In genomic region chr15:21393080-21393479, GRCm38 (mm10) we compare ENCODE assay signal across 24 mouse cellular contexts.
DNase-seq lines count a peak whose midpoint lies in the region; ATAC-seq lines count a peak whose summit lies in the region.
"Had no signal": no experiment of that assay in that cellular context is flagged by ENCODE, and none has a peak within 500 bp of the region (broad histone marks: within the 10 kb centered on the region; RNA-seq: fewer than 3 reads in every experiment).

No protein-coding gene starts in this region.

- no peak overlapping the region for H3K4me2 ChIP-seq in embryonic facial prominence, embryonic 14.5 days (ENCODE audit: low read depth, low read length)
- H3K4me2 ChIP-seq in hindbrain, embryonic 11.5 days (replicated peaks; ENCODE audit: low read depth, low read length): no peak overlapping the region
- H3K4me2 ChIP-seq in hindbrain, embryonic 14.5 days (replicated peaks): no peak overlapping the region
- H3K4me2 ChIP-seq: embryonic facial prominence, embryonic 13.5 days; forebrain, embryonic 12.5 days had no signal

- no peak overlapping the region for H3K4me3 ChIP-seq in embryonic facial prominence, embryonic 14.5 days (ENCODE audit: low read depth, low read length)
- H3K4me3 ChIP-seq in embryonic facial prominence, embryonic 10.5 days: no peak overlapping the region
- no peak overlapping the region for H3K4me3 ChIP-seq in hindbrain, embryonic 11.5 days (ENCODE audit: low read depth, low read length)
- H3K4me3 ChIP-seq in hindbrain, embryonic 14.5 days (replicated peaks; ENCODE audit: low read length): no peak overlapping the region
- H3K4me3 ChIP-seq: embryonic facial prominence, embryonic 13.5 days; forebrain, embryonic 12.5 days had no signal

- H3K36me3 ChIP-seq in embryonic facial prominence, embryonic 14.5 days (ENCODE audit: control insufficient read depth, insufficient read depth, low read length): no peaks in the 10 kb centered on the region
- no peaks in the 10 kb centered on the region for H3K36me3 ChIP-seq in embryonic facial prominence, embryonic 10.5 days (replicated peaks)
- H3K36me3 ChIP-seq in hindbrain, embryonic 11.5 days (ENCODE audit: control insufficient read depth, insufficient read depth, low read length): no peaks in the 10 kb centered on the region
- H3K36me3 ChIP-seq in hindbrain, embryonic 14.5 days (replicated peaks; ENCODE audit: control insufficient read depth, insufficient read depth): no peaks in the 10 kb centered on the region
- H3K36me3 ChIP-seq: embryonic facial prominence, embryonic 13.5 days; forebrain, embryonic 12.5 days; G1E had no signal

- no peak overlapping the region for H3K27ac ChIP-seq in embryonic facial prominence, embryonic 14.5 days (replicated peaks; ENCODE audit: low read depth, low read length)
- no peak overlapping the region for H3K27ac ChIP-seq in embryonic facial prominence, embryonic 10.5 days (replicated peaks)
- no peak overlapping the region for H3K27ac ChIP-seq in hindbrain, embryonic 11.5 days (ENCODE audit: low read depth, low read length)
- no peak overlapping the region for H3K27ac ChIP-seq in hindbrain, embryonic 14.5 days
- H3K27ac ChIP-seq: embryonic facial prominence, embryonic 13.5 days; forebrain, embryonic 12.5 days had no signal

- no peaks in the 10 kb centered on the region for H3K4me1 ChIP-seq in embryonic facial prominence, embryonic 14.5 days (ENCODE audit: control insufficient read depth, insufficient read depth, low read length)
- peaks cover 4% of the 10 kb centered on the region; the same call in 1 of the 2 replicates for H3K4me1 ChIP-seq in embryonic facial prominence, embryonic 10.5 days
- H3K4me1 ChIP-seq in hindbrain, embryonic 11.5 days (replicated peaks; ENCODE audit: control insufficient read depth, insufficient read depth, low read length): no peaks in the 10 kb centered on the region
- H3K4me1 ChIP-seq in hindbrain, embryonic 14.5 days (replicated peaks; ENCODE audit: control insufficient read depth, insufficient read depth, low read length): no peaks in the 10 kb centered on the region
- H3K4me1 ChIP-seq: embryonic facial prominence, embryonic 13.5 days; forebrain, embryonic 12.5 days had no signal

- no peaks in the 10 kb centered on the region for H3K9me3 ChIP-seq in embryonic facial prominence, embryonic 14.5 days (ENCODE audit: control insufficient read depth, low read length)
- H3K9me3 ChIP-seq in embryonic facial prominence, embryonic 10.5 days: no peaks in the 10 kb centered on the region
- no peaks in the 10 kb centered on the region for H3K9me3 ChIP-seq in hindbrain, embryonic 11.5 days (ENCODE audit: control insufficient read depth, low read length)
- no peaks in the 10 kb centered on the region for H3K9me3 ChIP-seq in hindbrain, embryonic 14.5 days (ENCODE audit: control insufficient read depth, low read length)
- H3K9me3 ChIP-seq: embryonic facial prominence, embryonic 13.5 days; forebrain, embryonic 12.5 days; G1E had no signal

- no peak overlapping the region for H3K9ac ChIP-seq in embryonic facial prominence, embryonic 14.5 days (ENCODE audit: low read depth, low read length)
- no peak overlapping the region for H3K9ac ChIP-seq in hindbrain, embryonic 11.5 days (ENCODE audit: low read depth, low read length)
- H3K9ac ChIP-seq in hindbrain, embryonic 14.5 days: no peak overlapping the region
- H3K9ac ChIP-seq: embryonic facial prominence, embryonic 13.5 days; forebrain, embryonic 12.5 days; forebrain, postnatal 0 days had no signal

- peak; percentile 12 for DNase-seq in embryo, embryonic 10 days (ENCODE audit: low spot score)
- DNase-seq in embryo, embryonic 9.5 days (ENCODE audit: extremely low spot score): no peak
- no peak for DNase-seq in embryonic facial prominence, embryonic 14.5 days (ENCODE audit: low spot score)
- DNase-seq in embryonic facial prominence, embryonic 10.5 days (ENCODE audit: low spot score): no peak
- no peak for DNase-seq in hindbrain, embryonic 11.5 days (ENCODE audit: low spot score)
- no peak for DNase-seq in hindbrain, embryonic 14.5 days (ENCODE audit: low spot score)
- DNase-seq in retina, postnatal 1 day: peak; percentile 2
- no peak for DNase-seq in lung, postnatal 25 days (ENCODE audit: low spot score)
- DNase-seq: adrenal gland, adult 2 months; adrenal gland, postnatal 10 days; adrenal gland, postnatal 25 days; B cell, adult 2 months; cerebellum, adult 11 months; cerebellum, adult 18-20 months; cerebellum, adult 8-10 months; cerebellum, adult 9-11 months; cerebellum, postnatal 25 days; forebrain, postnatal 0 days had no signal

- 77% methylated on average over 3 of the region's 3 CpGs for WGBS in embryonic facial prominence, embryonic 14.5 days
- WGBS in embryonic facial prominence, embryonic 10.5 days: 70% methylated on average over 3 of the region's 3 CpGs
- 30% methylated on average over 3 of the region's 3 CpGs for WGBS in hindbrain, embryonic 11.5 days
- 25% methylated on average over 3 of the region's 3 CpGs for WGBS in hindbrain, embryonic 14.5 days

- peak; percentile 74; the same call in 1 of the 2 replicates for ATAC-seq in embryonic facial prominence, embryonic 14.5 days (ENCODE audit: low read depth)
- ATAC-seq in hindbrain, embryonic 11.5 days (ENCODE audit: low FRiP score): peak; percentile 76
- no peak for ATAC-seq in hindbrain, embryonic 14.5 days (ENCODE audit: low FRiP score)
- ATAC-seq: CD4-positive, CD25-positive, alpha-beta regulatory T cell, adult 4 months; forebrain, embryonic 14.5 days; forebrain, postnatal 0 days had no signal

- no peaks in the 10 kb centered on the region for H3K27me3 ChIP-seq in embryonic facial prominence, embryonic 14.5 days (replicated peaks; ENCODE audit: control insufficient read depth, insufficient read depth, low read length)
- H3K27me3 ChIP-seq in embryonic facial prominence, embryonic 10.5 days (replicated peaks; ENCODE audit: low read depth, poor library complexity, severe bottlenecking): no peaks in the 10 kb centered on the region
- no peaks in the 10 kb centered on the region for H3K27me3 ChIP-seq in hindbrain, embryonic 11.5 days (ENCODE audit: control insufficient read depth, insufficient read depth, low read length)
- H3K27me3 ChIP-seq in hindbrain, embryonic 14.5 days (ENCODE audit: control insufficient read depth, insufficient read depth, low read length): no peaks in the 10 kb centered on the region
- H3K27me3 ChIP-seq: CH12.LX; embryonic facial prominence, embryonic 13.5 days; forebrain, embryonic 12.5 days had no signal

Comparison
In these comparisons a context has a peak if more than half of its experiments do, and no peak if none do; other contexts are left out.
1. DNase-seq: peak in embryo, embryonic 10 days (single experiment) and retina, postnatal 1 day (single experiment); none in embryo, embryonic 9.5 days (single experiment), embryonic facial prominence, embryonic 14.5 days (single experiment), embryonic facial prominence, embryonic 10.5 days (single experiment), hindbrain, embryonic 11.5 days (single experiment), hindbrain, embryonic 14.5 days (single experiment) and lung, postnatal 25 days (single experiment).